Mouse (Mus musculus): Measurements from ENCODE around the gene Ntm. TPM values are rescaled to one million over a fixed set of nuclear protein-coding genes. Genes with fewer than 3 reads are reported as not detected.
A peak's percentile ranks its signal among the peaks of the same experiment; 100 is the strongest.

The Ntm gene
- total and polyA plus RNA-seq, 2 experiments from 2014 or later, result 162 to 235 TPM

GRCm38 (mm10) chr9:29128416-29128815, 834.5 kb downstream of the Ntm start:
- no peak overlapping the region for H3K27ac ChIP-seq (ENCODE audit: low read depth, low read length)
- H3K9me3 ChIP-seq (ENCODE audit: low read length), result no peaks in the 10 kb centered on the region
- H3K27me3 ChIP-seq (ENCODE audit: insufficient read depth, low read length), result no peaks in the 10 kb centered on the region
- no peak for DNase-seq
- no peaks in the 10 kb centered on the region for H3K4me1 ChIP-seq (ENCODE audit: insufficient read depth)
- H3K36me3 ChIP-seq (ENCODE audit: insufficient read depth), result no peaks in the 10 kb centered on the region
- H3K4me2 ChIP-seq (ENCODE audit: low read depth), result no peak overlapping the region
- no peak for TF ChIP-seq CTCF (IDR thresholded peaks at IDR 0.05; ENCODE audit: low read depth)
- H3K9ac ChIP-seq, result no peak overlapping the region
- 90% methylated on average over 2 of the region's 2 CpGs for WGBS
- ATAC-seq, result no peak
- no peak overlapping the region for H3K4me3 ChIP-seq (ENCODE audit: low read depth, low read length)

GRCm38 (mm10) chr9:29124455-29124854, 838.5 kb downstream of the Ntm start:
- H3K27ac ChIP-seq (ENCODE audit: low read depth, low read length), result no peak overlapping the region
- no peak for DNase-seq
- no peak overlapping the region for H3K9ac ChIP-seq
- no peaks in the 10 kb centered on the region for H3K36me3 ChIP-seq (ENCODE audit: insufficient read depth)
- 72% methylated on average over 3 of the region's 3 CpGs for WGBS
- H3K4me3 ChIP-seq (ENCODE audit: low read depth, low read length), result no peak overlapping the region
- no peak for TF ChIP-seq CTCF (IDR thresholded peaks at IDR 0.05; ENCODE audit: low read depth)
- H3K4me1 ChIP-seq (ENCODE audit: insufficient read depth), result no peaks in the 10 kb centered on the region
- ATAC-seq, result no peak
- no peaks in the 10 kb centered on the region for H3K9me3 ChIP-seq (ENCODE audit: low read length)
- no peak overlapping the region for H3K4me2 ChIP-seq (ENCODE audit: low read depth)
- no peaks in the 10 kb centered on the region for H3K27me3 ChIP-seq (ENCODE audit: insufficient read depth, low read length)

- Histone ChIP-seq H3K36me3 (ENCODE audit: insufficient read depth) (no peaks in the 10 kb centered on the region), H3K27ac (ENCODE audit: low read depth, low read length) (no peak overlapping the region), H3K9ac (no peak overlapping the region), H3K4me1 (ENCODE audit: insufficient read depth) (no peaks in the 10 kb centered on the region), H3K4me3 (ENCODE audit: low read depth, low read length) (no peak overlapping the region), H3K4me2 (ENCODE audit: low read depth) (no peak overlapping the region), H3K9me3 (ENCODE audit: low read length) (no peaks in the 10 kb centered on the region), H3K27me3 (ENCODE audit: insufficient read depth, low read length) (no peaks in the 10 kb centered on the region)
- 75% methylated on average over 2 of the region's 2 CpGs for WGBS
- DNase-seq (no peak), ATAC-seq (no peak)
- no peak for TF ChIP-seq CTCF (IDR thresholded peaks at IDR 0.05; ENCODE audit: low read depth)
Observed at GRCm38 (mm10) chr9:29123828-29124227, 839.1 kb downstream of the Ntm start.

GRCm38 (mm10) chr9:29117561-29118112, 845.3 kb downstream of the Ntm start:
- Histone ChIP-seq H3K36me3 (ENCODE audit: insufficient read depth) (no peaks in the 10 kb centered on the region), H3K9ac (no peak overlapping the region), H3K4me1 (ENCODE audit: insufficient read depth) (no peaks in the 10 kb centered on the region), H3K4me2 (ENCODE audit: low read depth) (no peak overlapping the region), H3K27ac (ENCODE audit: low read depth, low read length) (no peak overlapping the region), H3K27me3 (ENCODE audit: insufficient read depth, low read length) (no peaks in the 10 kb centered on the region), H3K9me3 (ENCODE audit: low read length) (no peaks in the 10 kb centered on the region), H3K4me3 (ENCODE audit: low read depth, low read length) (no peak overlapping the region)
- 56% methylated on average over 2 of the region's 2 CpGs for WGBS
- no peak for TF ChIP-seq CTCF (IDR thresholded peaks at IDR 0.05; ENCODE audit: low read depth)
- DNase-seq (no peak), ATAC-seq (no peak)

- Histone ChIP-seq H3K9ac (no peak overlapping the region), H3K27ac (ENCODE audit: low read depth, low read length) (no peak overlapping the region), H3K4me1 (ENCODE audit: insufficient read depth) (no peaks in the 10 kb centered on the region), H3K27me3 (ENCODE audit: insufficient read depth, low read length) (no peaks in the 10 kb centered on the region), H3K4me3 (ENCODE audit: low read depth, low read length) (no peak overlapping the region), H3K4me2 (ENCODE audit: low read depth) (no peak overlapping the region), H3K36me3 (ENCODE audit: insufficient read depth) (no peaks in the 10 kb centered on the region), H3K9me3 (ENCODE audit: low read length) (no peaks in the 10 kb centered on the region)
- no peak for DNase-seq
- no peak for ATAC-seq
- TF ChIP-seq CTCF (IDR thresholded peaks at IDR 0.05; ENCODE audit: low read depth), result no peak
- 6% methylated on average over 2 of the region's 2 CpGs for WGBS
Observed at GRCm38 (mm10) chr9:29115337-29115736, 847.6 kb downstream of the Ntm start.

GRCm38 (mm10) chr9:29106771-29107170, 856.2 kb downstream of the Ntm start:
- Histone ChIP-seq H3K4me3 (ENCODE audit: low read depth, low read length) (no peak overlapping the region), H3K27ac (ENCODE audit: low read depth, low read length) (no peak overlapping the region), H3K9me3 (ENCODE audit: low read length) (no peaks in the 10 kb centered on the region), H3K4me2 (ENCODE audit: low read depth) (no peak overlapping the region), H3K9ac (no peak overlapping the region), H3K36me3 (ENCODE audit: insufficient read depth) (no peaks in the 10 kb centered on the region), H3K4me1 (ENCODE audit: insufficient read depth) (no peaks in the 10 kb centered on the region), H3K27me3 (ENCODE audit: insufficient read depth, low read length) (no peaks in the 10 kb centered on the region)
- no peak for TF ChIP-seq CTCF (IDR thresholded peaks at IDR 0.05; ENCODE audit: low read depth)
- ATAC-seq (no peak), DNase-seq (no peak)
- 47% methylated on average over 3 of the region's 3 CpGs for WGBS

GRCm38 (mm10) chr9:29104442-29104841, 858.5 kb downstream of the Ntm start:
- ATAC-seq (peak; percentile 65), DNase-seq (no peak)
- Histone ChIP-seq H3K9ac (no peak overlapping the region), H3K4me3 (ENCODE audit: low read depth, low read length) (no peak overlapping the region), H3K27me3 (ENCODE audit: insufficient read depth, low read length) (no peaks in the 10 kb centered on the region), H3K27ac (ENCODE audit: low read depth, low read length) (no peak overlapping the region), H3K4me2 (ENCODE audit: low read depth) (no peak overlapping the region), H3K36me3 (ENCODE audit: insufficient read depth) (no peaks in the 10 kb centered on the region), H3K9me3 (ENCODE audit: low read length) (no peaks in the 10 kb centered on the region), H3K4me1 (ENCODE audit: insufficient read depth) (no peaks in the 10 kb centered on the region)
- TF ChIP-seq CTCF (IDR thresholded peaks at IDR 0.05; ENCODE audit: low read depth), result no peak
- WGBS, result 46% methylated on average over 5 of the region's 5 CpGs
